Mouse (Mus musculus) liver, embryonic 14.5 days (tissue): ENCODE results near the gene Cntd1. TPM values are rescaled to one million over a fixed set of nuclear protein-coding genes. Genes with fewer than 3 reads are reported as not detected.
A peak's percentile ranks its signal among the peaks of the same experiment; 100 is the strongest.

ENCODE experiments used
- ATAC-seq: fragments of 200-750 bp; cut with Nextera tagmentation; 2 replicates; pipeline ENCODE4 v1.8.0; 2017; ENCODE audit warnings: moderate number of reproducible peaks, mild to moderate bottlenecking, moderate library complexity; ENCODE audit not compliant: insufficient read depth
- DNase-seq, 3 experiments: peaks; one replicate each; pipeline ENCODE4 v3.0.0-alpha.2; 2012 to 2013; ENCODE audit warnings: low read depth in 3 of 3, low spot score in 3 of 3
- H3K27ac ChIP-seq: fragments of 300-500 bp; sonication (generic); 2 replicates; pipeline ENCODE4 v1.5.1; 2014; ENCODE audit warnings: moderate library complexity, mild to moderate bottlenecking, control low read depth, inconsistent platforms
- H3K27me3 ChIP-seq: fragments of 300-500 bp; sonication (generic); 2 replicates; pipeline ENCODE4 v1.6.1; 2014; ENCODE audit warnings: mild to moderate bottlenecking, low read length, moderate library complexity; ENCODE audit not compliant: control insufficient read depth, insufficient read depth
- H3K36me3 ChIP-seq: fragments of 300-500 bp; sonication (generic); replicated peaks from 2 replicates; pipeline ENCODE4 v1.6.1; 2014; ENCODE audit warnings: low read depth; ENCODE audit not compliant: control insufficient read depth, insufficient read depth
- H3K4me1 ChIP-seq, 2 experiments: fragments of 200-500 bp in 1 of 2; fragments of 300-500 bp in 1 of 2; sonication (generic) in 1 of 2; replicated peaks; 2 replicates each; pipeline ENCODE4 v1.6.1; 2012 to 2014; ENCODE audit warnings: antibody characterized with exemption in 1 of 2, inconsistent platforms in 1 of 2, low read length in 1 of 2; ENCODE audit not compliant: control insufficient read depth in 2 of 2, insufficient read depth in 2 of 2
- H3K4me2 ChIP-seq: fragments of 300-500 bp; sonication (generic); 2 replicates; pipeline ENCODE4 v1.6.1; 2014; ENCODE audit warnings: low read depth, mild to moderate bottlenecking, control low read depth, moderate library complexity
- H3K4me3 ChIP-seq, 2 experiments: fragments of 200-500 bp in 1 of 2; fragments of 300-500 bp in 1 of 2; sonication (generic) in 1 of 2; 2 replicates each; pipeline ENCODE4 v1.5.1; 2012 to 2014; ENCODE audit warnings: low read depth in 2 of 2, low read length in 2 of 2, mild to moderate bottlenecking in 2 of 2, control low read depth in 1 of 2, inconsistent platforms in 1 of 2, moderate library complexity in 1 of 2; ENCODE audit not compliant: insufficient read depth in 1 of 2
- H3K9ac ChIP-seq: fragments of 300-500 bp; sonication (generic); replicated peaks from 2 replicates; pipeline ENCODE4 v1.6.1; 2014; ENCODE audit warnings: mild to moderate bottlenecking, control low read depth, moderate library complexity
- H3K9me3 ChIP-seq: fragments of 300-500 bp; sonication (generic); 2 replicates; pipeline ENCODE4 v1.6.1; 2016; ENCODE audit warnings: low read length, mixed read lengths; ENCODE audit not compliant: control insufficient read depth
- CTCF ChIP-seq: IDR thresholded peaks from 2 replicates; pipeline ENCODE4 v1.5.1; 2016; ENCODE audit warnings: antibody characterized with exemption, low read depth, control low read depth
- EP300 ChIP-seq: IDR thresholded peaks from 2 replicates; pipeline ENCODE4 v1.6.1; 2016; ENCODE audit warnings: antibody characterized with exemption, low read depth
- WGBS: fragments of 180-500 bp; shearing (Covaris S2); extraction: QIAGEN DNeasy Blood & Tissue Kit; methylation state at CpG from one replicate; pipeline ENCODE4 v1.1.7; 2014; ENCODE audit not compliant: insufficient replicate concordance; 5-methylcytosine and 5-hydroxymethylcytosine counted together
- polyA plus RNA-seq, 2 experiments: library from polyadenylated mRNA; depleted of rRNA in 1 of 2; stranded (reverse) in 1 of 2; unstranded in 1 of 2; fragments of >200 nt; fragmentation: Nextera tagmentation in 1 of 2; extraction: Ambion mirVana in 1 of 2; gene quantifications; 2 replicates each; pipeline versions ENCODE4 v1.2.1 to v1.2.3; 2012 to 2014

Gene Cntd1
- polyA plus RNA-seq, 2 experiments = 0.68 to 0.72 TPM

DNA sequence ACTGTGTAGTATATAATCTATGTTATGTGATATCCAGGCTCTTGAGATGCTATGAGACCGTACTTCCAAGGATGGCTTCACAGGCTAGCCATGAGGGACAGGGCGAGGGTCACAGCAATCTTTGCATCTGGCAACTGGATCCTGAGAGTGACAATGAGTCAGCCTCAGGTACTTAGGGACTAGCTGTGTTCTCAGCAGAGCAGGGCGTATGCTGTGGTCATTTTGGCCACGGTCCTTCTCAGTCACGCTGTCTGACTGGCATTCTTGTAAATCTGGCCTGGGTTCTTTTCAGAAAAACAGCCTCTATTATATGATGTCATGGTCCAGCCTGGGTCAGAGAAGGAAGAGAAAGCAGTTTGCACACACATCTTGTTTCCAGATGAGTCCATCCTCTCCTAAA is 42.0 kb upstream of the Cntd1 start:
- no peak for DNase-seq
- no peak for ATAC-seq
- TF ChIP-seq CTCF = no peak
- TF ChIP-seq EP300 = no peak
- peaks cover 5% of the 10 kb centered on the region; the same call in 1 of the 2 replicates for H3K27me3 ChIP-seq
- H3K9ac ChIP-seq = no peak overlapping the region
- no peak overlapping the region for H3K27ac ChIP-seq
- H3K36me3 ChIP-seq = no peaks in the 10 kb centered on the region
- no peak overlapping the region for H3K4me2 ChIP-seq
- no peaks in the 10 kb centered on the region for H3K9me3 ChIP-seq
- no peak overlapping the region for H3K4me3 ChIP-seq
- 78% methylated on average over 5 of the region's 5 CpGs for WGBS
- peaks cover 0 to 5% of the 10 kb centered on the region in 2 experiments; a peak in 2 of 4 replicates for H3K4me1 ChIP-seq

DNA sequence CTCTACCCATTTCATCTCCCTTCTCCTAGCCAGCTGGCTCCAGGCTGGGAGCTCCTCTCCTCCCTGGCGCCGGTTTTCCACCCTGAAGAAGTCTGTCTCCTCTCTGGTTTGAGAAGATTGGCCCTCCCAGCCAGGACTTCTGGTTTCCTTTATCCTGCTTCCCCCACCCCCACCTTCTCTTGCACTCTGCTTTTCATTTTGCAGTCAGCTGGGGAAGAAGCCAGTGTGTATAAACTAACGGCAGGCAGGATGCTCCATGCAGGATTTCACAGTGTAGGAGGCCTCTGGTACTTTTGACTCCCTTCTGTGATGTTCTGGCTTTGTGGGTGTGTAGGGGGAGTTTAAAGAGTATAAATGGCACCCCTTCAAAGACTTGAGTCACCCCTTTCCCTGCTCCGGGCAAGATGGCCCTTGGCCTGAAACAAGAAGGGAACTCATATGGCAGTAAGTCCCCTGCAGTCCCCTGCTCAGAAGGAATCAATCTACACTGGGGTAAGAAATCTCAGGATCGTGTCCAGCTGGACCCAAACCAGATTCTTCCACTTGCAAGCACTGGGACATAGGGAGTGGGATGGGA is 40.7 kb upstream of the Cntd1 start:
- Histone ChIP-seq H3K9ac (no peak overlapping the region), H3K4me1 (no peaks in the 10 kb centered on the region; a peak in 1 of 4 replicates), H3K36me3 (no peaks in the 10 kb centered on the region), H3K4me3 (no peak overlapping the region), H3K27me3 (no peaks in the 10 kb centered on the region), H3K4me2 (no peak overlapping the region), H3K27ac (no peak overlapping the region), H3K9me3 (no peaks in the 10 kb centered on the region)
- 55% methylated on average over 5 of the region's 5 CpGs for WGBS
- TF ChIP-seq EP300 (no peak), CTCF (no peak)
- DNase-seq (no peak), ATAC-seq (no peak)

DNA sequence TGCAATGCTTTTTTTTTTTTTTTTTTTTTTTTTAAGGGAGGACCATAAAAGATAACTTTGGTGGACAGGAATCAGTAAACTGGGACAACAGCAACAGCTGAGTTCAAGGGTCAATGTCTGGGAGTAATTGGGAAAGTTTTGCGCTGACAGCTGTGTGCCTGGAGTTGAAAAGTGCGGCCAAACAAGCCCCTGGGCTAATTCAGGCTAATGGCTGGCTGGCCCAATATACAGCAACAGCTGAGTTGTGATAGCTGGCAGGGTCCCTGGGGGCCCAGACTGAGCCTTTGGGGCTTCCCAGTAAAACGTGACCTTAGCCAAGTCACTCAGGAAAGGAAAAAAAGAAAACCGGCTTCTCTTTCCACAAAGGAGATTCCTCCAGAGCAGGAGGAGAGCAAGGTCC is 33.7 kb upstream of the Cntd1 start:
- 51% methylated on average over 4 of the region's 4 CpGs for WGBS
- DNase-seq (no peak), ATAC-seq (no peak)
- H3K9me3 ChIP-seq = no peaks in the 10 kb centered on the region
- H3K36me3 ChIP-seq = no peaks in the 10 kb centered on the region
- H3K4me1 ChIP-seq = peaks cover 4 to 8% of the 10 kb centered on the region in 2 experiments
- no peak overlapping the region for H3K9ac ChIP-seq
- no peak overlapping the region for H3K27ac ChIP-seq
- H3K4me2 ChIP-seq = no peak overlapping the region
- H3K27me3 ChIP-seq = peaks cover 46% of the 10 kb centered on the region
- no peak overlapping the region for H3K4me3 ChIP-seq
- TF ChIP-seq CTCF = no peak

DNA sequence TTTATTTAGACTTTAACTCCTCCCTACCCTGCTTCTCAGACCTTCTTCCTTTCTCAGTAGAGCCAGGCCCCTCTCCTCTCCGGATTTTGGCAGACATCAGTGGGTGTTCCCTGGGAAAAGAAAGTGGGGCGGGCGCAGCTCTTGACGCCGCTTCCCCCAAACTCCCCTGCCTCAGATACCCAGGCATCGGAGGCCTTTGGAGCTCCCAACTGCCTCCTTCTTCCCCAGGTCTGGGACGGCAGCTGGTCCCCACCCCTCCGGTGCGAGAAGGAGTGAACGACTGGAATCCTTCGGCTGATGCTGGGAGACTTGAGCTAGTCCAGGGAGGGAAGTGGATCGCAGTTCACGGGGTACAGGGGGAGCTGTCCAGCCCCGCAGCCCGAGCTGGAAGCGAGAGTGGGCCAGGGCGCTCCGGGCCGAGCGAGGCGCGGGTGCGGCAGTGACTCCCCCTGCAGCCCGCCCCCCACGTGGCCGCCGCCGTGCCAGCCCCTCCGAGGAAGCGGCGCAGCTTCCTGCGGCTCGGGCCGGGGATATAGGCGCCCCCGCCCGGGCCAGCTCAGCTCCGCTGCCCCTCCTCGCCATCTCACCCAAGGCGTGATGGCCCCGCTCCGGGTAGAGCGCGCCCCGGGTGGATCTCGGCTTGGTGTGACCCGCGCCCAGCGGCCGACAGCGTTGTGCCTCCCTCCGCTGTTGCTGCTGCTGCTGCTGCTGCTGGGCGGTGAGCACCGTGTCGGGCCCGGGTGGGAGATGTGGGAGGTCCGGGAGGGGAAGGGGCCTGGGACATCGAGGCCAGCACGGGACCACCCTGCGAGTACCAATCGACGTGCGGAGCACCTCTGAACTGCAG is 32.7 kb upstream of the Cntd1 start, which contains the start of gene Ramp2:
Ramp2 (plus strand) TSS at position 174 of the 847 bp plus-strand sequence.
- H3K9ac ChIP-seq = no peak within 1 kb of the TSS
- H3K4me2 ChIP-seq = peak within 1 kb of the TSS; percentile 53
- DNase-seq (no peak), ATAC-seq (0 out of 2 replicates have a peak, but pooled peaks have one; percentile 18)
- peaks cover 4 to 8% of the 10 kb centered on the region in 2 experiments for H3K4me1 ChIP-seq
- no peaks in the 10 kb centered on the region for H3K9me3 ChIP-seq
- H3K27ac ChIP-seq = no peak within 1 kb of the TSS
- under 1% methylated on average over 62 of the region's 63 CpGs for WGBS
- H3K27me3 ChIP-seq = peaks cover 46% of the 10 kb centered on the region
- TF ChIP-seq CTCF (no peak), EP300 (no peak)
- H3K4me3 ChIP-seq = peak within 1 kb of the TSS; percentile 33 to 36
- H3K36me3 ChIP-seq = no peaks in the 10 kb centered on the region

DNA sequence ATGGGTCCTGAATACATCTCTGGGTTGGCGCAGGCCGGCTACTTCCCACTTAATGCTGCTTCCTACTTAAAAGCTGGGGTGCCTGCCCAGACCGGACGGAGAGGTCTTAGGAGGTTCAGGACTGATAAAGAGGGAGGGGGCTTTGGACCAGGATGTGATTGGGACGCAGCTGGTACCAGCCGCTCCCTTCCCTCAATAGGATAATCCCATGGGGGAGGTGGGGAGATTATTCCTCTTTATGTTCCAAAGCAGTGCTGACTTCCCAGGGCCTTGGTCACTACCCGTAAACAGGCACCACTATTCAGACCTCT is 32.2 kb upstream of the Cntd1 start:
- Histone ChIP-seq H3K27me3 (peaks cover 46% of the 10 kb centered on the region), H3K9ac (no peak overlapping the region), H3K36me3 (no peaks in the 10 kb centered on the region), H3K4me2 (peak overlapping the region; percentile 53), H3K4me3 (peak overlapping the region; percentile 33 to 36), H3K27ac (no peak overlapping the region), H3K4me1 (peaks cover 4 to 8% of the 10 kb centered on the region in 2 experiments), H3K9me3 (no peaks in the 10 kb centered on the region)
- ATAC-seq (0 out of 2 replicates have a peak, but pooled peaks have one; percentile 7), DNase-seq (no peak)
- 10% methylated on average over 7 of the region's 7 CpGs for WGBS
- no peak for TF ChIP-seq CTCF
- TF ChIP-seq EP300 = no peak
